Mouse (Mus musculus): Measurements from ENCODE around the gene Cryab.
A peak's percentile ranks its signal among the peaks of the same experiment; 100 is the strongest.

The Cryab gene

GRCm38 (mm10) chr9:50797641-50798040 is 46.5 kb downstream of the Cryab start:
- DNase-seq (ENCODE audit: low read depth, low spot score): no peak

- no peak for DNase-seq (ENCODE audit: low read depth, low spot score)
Measured at GRCm38 (mm10) chr9:50798368-50798767, 47.2 kb downstream of the Cryab start.

GRCm38 (mm10) chr9:50800985-50801384 is 49.9 kb downstream of the Cryab start:
- DNase-seq (ENCODE audit: low read depth, low spot score): peak; percentile 38

- no peak for DNase-seq (ENCODE audit: low read depth, low spot score)
Measured at GRCm38 (mm10) chr9:50803055-50803671, 52.0 kb downstream of the Cryab start.

Measured in embryo, embryonic 11.5 days (tissue).